Mouse (Mus musculus): Measurements from ENCODE around the gene Aym1. TPM values are rescaled to one million over a fixed set of nuclear protein-coding genes. Genes with fewer than 3 reads are reported as not detected.

Gene Aym1
- total RNA-seq, 2 experiments from 2014 or later: not detected

GRCm38 (mm10) chr5:113396286-113396934 lies 39.3 kb downstream of the Aym1 start:
- intact Hi-C loops (cut with DNase I): no loop called here
- DNase-seq: no peak

- no peak for DNase-seq
- intact Hi-C loops (cut with DNase I): no loop called here
Observed at GRCm38 (mm10) chr5:113397443-113398317, 40.6 kb downstream of the Aym1 start.

- no peak for DNase-seq
- intact Hi-C loops (cut with DNase I): no loop called here
Observed at GRCm38 (mm10) chr5:113402702-113403101, 45.6 kb downstream of the Aym1 start.

- intact Hi-C loops (cut with DNase I): no loop called here
- no peak for DNase-seq
Observed at GRCm38 (mm10) chr5:113407346-113407745, 50.3 kb downstream of the Aym1 start.

Small RNA genes within 50 kb of the gene (microRNA-seq; reads per million reads assigned to microRNA genes)
- 0 reads per million in 2 experiments for gene Mir7229
- 0 reads per million in 2 experiments for gene Mir7230

Other genes starting within 250 kb of the Aym1 start
- 10 to 100 TPM; 22.3 to 23.0 TPM for gene 2900026A02Rik, start 136.1 kb upstream of the Aym1 start, total RNA-seq (2021)
- not detected for gene Tmem211, start 130.4 kb upstream of the Aym1 start, total RNA-seq (2021)
- gene Sgsm1, start 46.5 kb upstream of the Aym1 start, total RNA-seq (2021): under 1 TPM; 0.32 to 0.61 TPM
- under 1 TPM; 0.23 to 0.30 TPM for gene Wscd2, start 133.0 kb downstream of the Aym1 start, total RNA-seq (2021)

Measured in gastrocnemius, postnatal 36 days (tissue).